Mouse (Mus musculus): ENCODE results near the gene Lpp. TPM values are rescaled to one million over a fixed set of nuclear protein-coding genes. Genes with fewer than 3 reads are reported as not detected.

The Lpp gene
- polyA plus RNA-seq, 1 experiment from 2014 or later: 23.0 TPM

DNA sequence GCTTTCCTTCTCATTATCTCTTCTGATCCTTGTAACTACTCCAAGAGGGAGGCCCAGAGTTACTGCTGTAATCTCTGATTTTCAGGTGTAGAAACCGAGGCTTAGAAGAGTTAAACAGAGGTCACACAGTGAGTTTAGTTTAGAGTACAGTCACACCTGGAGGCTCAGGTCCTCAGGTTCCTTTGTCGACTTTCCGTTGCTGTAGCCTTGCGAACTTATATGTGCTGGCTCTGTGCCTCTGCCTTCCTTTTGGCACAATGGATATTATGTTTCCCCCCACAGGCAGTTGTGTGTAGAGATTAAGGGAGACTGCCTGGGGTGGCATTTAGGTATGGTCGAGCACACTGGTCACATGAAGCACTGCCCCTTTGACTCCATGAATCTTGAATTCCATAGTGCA lies 50.2 kb downstream of the Lpp start:
- no peaks in the 10 kb centered on the region for H3K36me3 ChIP-seq
- H3K4me1 ChIP-seq: peaks cover 41% of the 10 kb centered on the region
- DNase-seq (ENCODE audit: low spot score): no peak
- no peak overlapping the region for H3K4me3 ChIP-seq
- no peaks in the 10 kb centered on the region for H3K27me3 ChIP-seq (ENCODE audit: low read depth, poor library complexity, severe bottlenecking)
- no peaks in the 10 kb centered on the region for H3K9me3 ChIP-seq (replicated peaks)
- 50% methylated on average over 5 of the region's 5 CpGs for whole genome bisulfite sequencing
- 0 out of 2 replicates have a peak overlapping the region, but pooled peaks have one; percentile 13 for H3K27ac ChIP-seq (replicated peaks)

DNA sequence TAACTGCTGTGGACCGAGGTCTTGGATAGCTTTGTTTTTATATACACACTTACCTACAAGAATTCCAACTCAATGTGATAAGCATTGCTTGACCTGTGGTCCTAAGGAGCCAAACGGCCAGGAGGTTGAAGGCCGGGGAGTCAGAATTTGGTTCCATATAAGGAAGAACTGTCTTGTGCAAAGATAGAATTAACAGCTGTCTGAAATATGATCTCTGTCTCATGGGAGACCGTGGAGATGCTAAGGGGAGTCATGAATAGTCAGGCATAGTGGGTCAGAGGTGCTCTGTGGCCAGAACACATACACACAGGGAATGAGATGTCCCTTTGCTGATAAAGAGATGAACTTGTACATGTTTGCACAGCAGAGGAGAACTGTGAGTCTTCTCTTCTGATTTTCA lies 51.5 kb downstream of the Lpp start:
- no peak for DNase-seq (ENCODE audit: low spot score)
- Histone ChIP-seq H3K27ac (replicated peaks) (no peak overlapping the region), H3K4me3 (no peak overlapping the region), H3K4me1 (peaks cover 42% of the 10 kb centered on the region), H3K27me3 (ENCODE audit: low read depth, poor library complexity, severe bottlenecking) (no peaks in the 10 kb centered on the region), H3K9me3 (replicated peaks) (no peaks in the 10 kb centered on the region), H3K36me3 (no peaks in the 10 kb centered on the region)
- 85% methylated on average over 4 of the region's 4 CpGs for WGBS

DNA sequence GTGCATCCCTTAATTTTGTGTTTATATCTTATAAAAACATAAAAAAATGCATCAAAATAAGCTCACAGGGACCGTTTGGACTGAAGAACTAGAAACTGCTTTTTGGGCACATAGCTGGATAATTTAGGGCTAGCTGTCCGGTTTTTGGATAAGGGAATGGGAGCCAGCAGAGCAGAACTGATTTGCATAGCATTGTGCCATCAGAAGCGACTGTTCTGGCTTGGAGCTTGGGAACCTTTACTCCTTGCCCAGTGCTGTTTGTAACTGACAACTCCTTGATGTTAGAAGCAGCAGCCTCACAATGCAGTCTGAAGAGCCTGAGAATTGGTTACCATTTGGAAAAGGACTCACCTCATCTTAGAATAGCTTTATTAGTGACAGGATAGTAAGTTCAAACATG lies 52.2 kb downstream of the Lpp start:
- no peak for DNase-seq (ENCODE audit: low spot score)
- Histone ChIP-seq H3K27ac (replicated peaks) (no peak overlapping the region), H3K4me1 (peaks cover 47% of the 10 kb centered on the region), H3K27me3 (ENCODE audit: low read depth, poor library complexity, severe bottlenecking) (no peaks in the 10 kb centered on the region), H3K36me3 (no peaks in the 10 kb centered on the region), H3K9me3 (replicated peaks) (no peaks in the 10 kb centered on the region), H3K4me3 (no peak overlapping the region)
- WGBS: 65% methylated on average over 3 of the region's 3 CpGs

DNA sequence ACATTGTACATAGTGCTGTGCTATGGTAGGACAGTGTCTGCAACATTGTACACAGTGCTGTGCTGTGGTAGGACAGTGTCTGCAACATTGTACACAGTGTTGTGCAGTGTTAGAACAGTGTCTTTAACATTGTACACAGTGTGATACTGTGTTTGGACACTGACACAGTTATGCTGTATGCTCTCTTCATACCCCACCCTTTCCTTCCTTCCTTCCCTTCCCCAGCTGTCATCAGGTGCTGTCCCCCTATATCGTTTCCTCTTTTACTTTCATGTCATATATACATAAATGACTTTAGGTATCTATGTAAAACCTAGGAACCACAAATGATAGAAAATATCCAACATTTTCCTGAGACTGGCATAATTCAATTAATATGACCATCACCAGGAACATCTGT lies 53.1 kb downstream of the Lpp start:
- Histone ChIP-seq H3K4me1 (peaks cover 42% of the 10 kb centered on the region), H3K36me3 (no peaks in the 10 kb centered on the region)
- 86% methylated on average over 1 of the region's 1 CpGs for WGBS

DNA sequence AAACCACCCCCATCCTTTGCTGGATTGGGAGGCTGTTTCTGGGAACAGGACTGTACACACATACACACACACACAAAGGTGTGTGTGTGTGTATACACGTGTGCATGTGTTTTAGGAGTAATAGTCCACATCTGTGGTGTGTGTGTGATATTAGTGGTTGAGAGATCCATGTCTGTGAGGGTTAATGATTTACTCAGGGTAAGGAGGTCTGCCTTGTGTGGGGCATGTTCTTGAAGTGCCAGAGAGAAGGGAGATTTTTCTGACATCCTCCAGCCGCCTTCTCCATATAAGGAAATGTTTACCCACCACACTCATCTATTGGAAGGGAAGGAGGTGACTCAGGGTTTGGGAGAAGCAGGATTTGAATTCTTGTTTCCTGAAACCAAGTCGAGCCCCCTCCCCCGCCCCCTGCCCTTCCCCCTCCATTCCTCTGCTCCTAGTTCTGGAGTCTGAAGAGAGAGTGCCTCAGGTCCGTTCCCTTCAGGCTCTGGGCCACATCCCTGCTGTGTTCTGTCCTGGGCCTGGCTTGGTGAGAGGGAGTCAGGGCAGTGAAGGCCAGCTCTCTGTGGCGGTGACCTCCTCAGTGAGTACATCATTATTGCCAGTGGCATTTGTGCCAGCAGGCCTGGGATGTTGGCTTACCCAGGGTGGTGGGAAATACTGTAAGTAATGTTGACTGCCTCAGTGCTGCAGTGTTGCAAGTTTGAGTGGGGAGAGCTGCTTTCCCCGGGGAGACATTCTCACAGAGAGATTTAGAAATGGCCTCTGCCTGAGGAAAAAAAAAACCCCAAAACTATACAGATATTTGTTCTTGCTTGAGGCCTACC lies 54.6 kb downstream of the Lpp start:
- Histone ChIP-seq H3K27ac (replicated peaks) (no peak overlapping the region), H3K9me3 (replicated peaks) (no peaks in the 10 kb centered on the region), H3K27me3 (ENCODE audit: low read depth, poor library complexity, severe bottlenecking) (no peaks in the 10 kb centered on the region), H3K36me3 (no peaks in the 10 kb centered on the region), H3K4me3 (no peak overlapping the region), H3K4me1 (peaks cover 32% of the 10 kb centered on the region)
- WGBS: 50% methylated on average over 7 of the region's 7 CpGs
- no peak for DNase-seq (ENCODE audit: low spot score)

More for the DNA sequence above, 53.1 kb downstream of the Lpp start:
- no peak for DNase-seq (ENCODE audit: low spot score)
- Histone ChIP-seq H3K9me3 (replicated peaks) (no peaks in the 10 kb centered on the region), H3K27ac (replicated peaks) (no peak overlapping the region), H3K27me3 (ENCODE audit: low read depth, poor library complexity, severe bottlenecking) (no peaks in the 10 kb centered on the region), H3K4me3 (no peak overlapping the region)

DNA sequence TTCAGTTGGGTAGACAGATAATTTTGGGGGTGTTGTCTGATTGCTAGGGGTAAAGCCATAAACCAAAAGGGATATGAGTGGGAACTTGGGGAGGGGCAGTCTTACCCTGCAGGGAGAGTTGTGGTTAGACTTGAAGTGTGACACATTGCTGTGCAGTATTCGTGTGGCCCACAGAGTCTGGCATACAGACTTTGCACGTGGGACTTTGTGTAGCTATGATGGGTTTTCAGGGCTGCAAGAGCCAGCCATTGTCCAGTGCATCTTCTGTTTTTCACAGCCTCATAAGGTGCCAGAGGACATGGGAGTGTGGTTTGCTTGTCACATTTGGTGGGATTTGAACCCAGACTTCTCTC lies 55.2 kb downstream of the Lpp start:
- H3K4me1 ChIP-seq: peaks cover 26% of the 10 kb centered on the region
- 68% methylated on average over 2 of the region's 2 CpGs for WGBS
- H3K36me3 ChIP-seq: no peaks in the 10 kb centered on the region
- no peak overlapping the region for H3K4me3 ChIP-seq
- no peaks in the 10 kb centered on the region for H3K27me3 ChIP-seq (ENCODE audit: low read depth, poor library complexity, severe bottlenecking)
- no peaks in the 10 kb centered on the region for H3K9me3 ChIP-seq (replicated peaks)
- no peak for DNase-seq (ENCODE audit: low spot score)
- no peak overlapping the region for H3K27ac ChIP-seq (replicated peaks)

DNA sequence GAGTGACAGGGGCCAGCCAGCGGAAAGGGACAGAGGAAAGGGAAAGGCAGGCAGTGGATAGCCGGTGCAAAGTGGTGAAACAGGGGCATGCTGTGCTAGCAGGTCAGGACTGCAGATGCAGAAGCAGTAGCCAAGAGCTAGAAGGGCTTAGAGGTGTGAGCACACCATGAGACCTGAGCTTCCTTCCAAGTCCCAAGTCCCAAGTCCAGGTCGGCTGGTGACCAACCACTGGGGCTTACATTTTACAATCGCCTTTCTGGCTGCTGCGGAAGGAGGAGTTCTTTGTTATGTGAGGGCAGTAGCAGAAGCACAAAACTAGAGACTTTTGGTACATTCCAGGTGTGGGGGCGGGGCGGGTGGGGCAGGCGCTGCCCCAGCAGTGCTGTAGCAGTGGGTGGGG lies 56.5 kb downstream of the Lpp start:
- DNase-seq (ENCODE audit: low spot score): peak; percentile 21

DNA sequence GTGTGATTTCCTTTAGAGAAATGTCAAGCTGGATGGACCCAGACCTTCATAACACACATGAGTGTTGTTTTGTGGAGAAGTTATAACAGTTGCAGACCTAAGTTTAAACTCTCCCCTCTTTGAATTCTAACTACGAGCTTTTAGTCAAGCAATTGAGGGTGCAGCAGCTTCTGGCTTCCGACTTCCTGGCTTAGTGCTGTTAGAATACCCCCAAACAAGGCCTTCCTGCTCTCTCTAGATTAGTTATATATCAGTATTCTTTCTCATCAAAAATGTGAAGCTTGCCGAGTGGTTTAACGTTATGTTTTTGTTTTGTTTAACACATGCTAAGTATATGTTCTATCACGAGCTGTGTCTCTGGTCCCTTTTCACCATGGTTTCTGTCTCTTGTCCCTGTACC lies 56.9 kb downstream of the Lpp start:
- Histone ChIP-seq H3K4me3 (no peak overlapping the region), H3K9me3 (replicated peaks) (no peaks in the 10 kb centered on the region), H3K36me3 (no peaks in the 10 kb centered on the region), H3K4me1 (peaks cover 29% of the 10 kb centered on the region), H3K27me3 (ENCODE audit: low read depth, poor library complexity, severe bottlenecking) (no peaks in the 10 kb centered on the region), H3K27ac (replicated peaks) (peak overlapping the region; percentile 67; the same call in 1 of the 2 replicates)
- 53% methylated on average over 5 of the region's 5 CpGs for WGBS
- DNase-seq (ENCODE audit: low spot score): no peak

More for the DNA sequence above, 56.5 kb downstream of the Lpp start:
- no peaks in the 10 kb centered on the region for H3K36me3 ChIP-seq
- WGBS: 14% methylated on average over 8 of the region's 8 CpGs
- H3K4me3 ChIP-seq: no peak overlapping the region
- peak overlapping the region; percentile 67; the same call in 1 of the 2 replicates for H3K27ac ChIP-seq (replicated peaks)
- H3K27me3 ChIP-seq (ENCODE audit: low read depth, poor library complexity, severe bottlenecking): no peaks in the 10 kb centered on the region
- H3K4me1 ChIP-seq: peaks cover 26% of the 10 kb centered on the region
- no peaks in the 10 kb centered on the region for H3K9me3 ChIP-seq (replicated peaks)

DNA sequence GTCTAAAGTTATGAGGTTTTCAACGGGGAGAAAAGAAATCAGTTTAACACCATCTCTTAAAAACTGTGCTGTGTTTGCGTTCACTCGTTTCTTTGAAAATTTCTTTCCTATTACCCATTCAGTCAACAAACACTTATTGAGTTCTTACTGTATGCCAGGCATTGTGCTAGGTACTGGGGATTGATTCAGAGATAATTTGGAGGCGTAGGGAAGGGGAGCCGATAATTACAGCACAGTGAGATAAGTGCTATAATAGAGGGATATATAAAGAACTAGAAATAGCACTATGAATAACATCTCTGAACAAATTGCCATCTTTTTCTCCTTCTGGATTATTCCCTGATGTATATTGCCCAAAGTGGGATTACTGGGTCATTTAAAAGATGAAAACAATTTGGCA lies 57.8 kb downstream of the Lpp start:
- 90% methylated on average over 5 of the region's 5 CpGs for WGBS
- DNase-seq (ENCODE audit: low spot score): no peak

DNA sequence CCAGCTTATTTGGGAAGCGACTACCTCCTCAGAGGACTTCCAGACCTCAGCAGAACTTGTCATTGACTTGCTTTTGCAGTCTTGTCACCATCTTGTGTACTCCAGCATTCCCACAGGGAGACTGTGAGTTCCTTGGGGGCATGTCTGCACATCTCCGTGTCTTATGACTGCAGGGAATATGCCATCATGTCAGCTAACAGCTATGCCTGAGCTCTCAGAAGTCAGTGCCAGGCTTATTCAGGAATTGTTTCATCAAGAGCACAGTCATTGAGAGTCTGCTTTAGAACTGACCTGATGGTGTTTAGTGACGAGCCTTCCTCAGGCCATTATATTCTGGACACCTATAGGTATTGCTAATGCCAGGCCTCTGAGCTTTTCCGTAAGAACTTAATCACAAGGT lies 60.2 kb downstream of the Lpp start:
- DNase-seq (ENCODE audit: low spot score): no peak
- H3K36me3 ChIP-seq: peaks cover 6% of the 10 kb centered on the region
- H3K27ac ChIP-seq (replicated peaks): no peak overlapping the region
- H3K9me3 ChIP-seq (replicated peaks): no peaks in the 10 kb centered on the region
- H3K27me3 ChIP-seq (ENCODE audit: low read depth, poor library complexity, severe bottlenecking): no peaks in the 10 kb centered on the region
- H3K4me1 ChIP-seq: peaks cover 22% of the 10 kb centered on the region
- H3K4me3 ChIP-seq: no peak overlapping the region
- WGBS: 89% methylated on average over 4 of the region's 4 CpGs

More for the DNA sequence above, 57.8 kb downstream of the Lpp start:
- Histone ChIP-seq H3K27me3 (ENCODE audit: low read depth, poor library complexity, severe bottlenecking) (no peaks in the 10 kb centered on the region), H3K9me3 (replicated peaks) (no peaks in the 10 kb centered on the region), H3K4me3 (no peak overlapping the region), H3K4me1 (peaks cover 29% of the 10 kb centered on the region), H3K36me3 (no peaks in the 10 kb centered on the region), H3K27ac (replicated peaks) (no peak overlapping the region)

DNA sequence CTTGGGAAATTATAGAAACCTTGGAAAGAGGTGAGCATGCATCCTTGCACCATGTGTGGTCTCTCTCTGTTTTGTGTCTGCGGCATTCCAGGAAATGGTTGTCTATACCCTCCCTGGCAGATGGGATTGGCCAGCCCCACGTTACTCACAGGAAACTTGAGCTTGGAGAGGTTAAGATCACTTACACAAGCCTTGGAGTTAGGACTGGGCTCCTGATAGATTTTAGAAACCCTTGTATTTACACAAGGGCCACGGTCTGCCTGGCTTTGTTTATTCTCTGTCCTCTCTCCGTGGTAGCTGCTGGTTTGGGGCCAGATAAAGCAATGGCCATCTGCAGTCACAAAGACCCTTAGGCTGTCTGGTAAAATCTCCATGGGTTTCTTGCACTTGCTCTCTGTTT lies 61.2 kb downstream of the Lpp start:
- Histone ChIP-seq H3K36me3 (peaks cover 6% of the 10 kb centered on the region), H3K4me1 (peaks cover 18% of the 10 kb centered on the region), H3K4me3 (no peak overlapping the region), H3K27me3 (ENCODE audit: low read depth, poor library complexity, severe bottlenecking) (no peaks in the 10 kb centered on the region), H3K9me3 (replicated peaks) (no peaks in the 10 kb centered on the region), H3K27ac (replicated peaks) (no peak overlapping the region)
- no peak for DNase-seq (ENCODE audit: low spot score)
- WGBS: 38% methylated on average over 4 of the region's 4 CpGs

DNA sequence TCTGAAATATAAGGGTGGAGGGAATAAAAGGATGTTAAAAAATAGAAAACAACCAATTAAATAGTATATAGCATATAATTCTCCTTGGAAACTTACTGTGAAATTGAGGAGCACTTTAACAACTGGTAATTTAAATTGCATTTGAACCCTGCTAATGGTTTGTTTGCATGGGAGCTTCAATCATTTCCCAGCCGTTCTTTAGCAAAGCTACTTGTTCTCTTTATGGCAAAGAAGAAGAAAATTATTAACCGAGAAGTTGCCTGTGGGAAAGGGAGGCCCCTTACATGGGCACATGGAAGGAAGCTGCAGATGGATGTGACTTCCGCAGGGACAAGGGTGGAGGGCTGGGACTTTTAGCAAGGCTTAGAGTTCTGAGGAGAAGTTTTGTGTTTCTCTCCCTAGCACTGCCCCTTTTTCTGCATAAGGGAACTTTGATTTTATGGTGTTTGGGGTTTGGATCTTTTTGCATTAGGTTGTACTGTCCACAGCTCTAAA lies 62.1 kb downstream of the Lpp start:
- peaks cover 6% of the 10 kb centered on the region for H3K36me3 ChIP-seq
- DNase-seq (ENCODE audit: low spot score): no peak
- H3K4me3 ChIP-seq: no peak overlapping the region
- H3K27me3 ChIP-seq (ENCODE audit: low read depth, poor library complexity, severe bottlenecking): no peaks in the 10 kb centered on the region
- H3K27ac ChIP-seq (replicated peaks): no peak overlapping the region
- 85% methylated on average over 3 of the region's 3 CpGs for WGBS
- peaks cover 9% of the 10 kb centered on the region for H3K4me1 ChIP-seq
- H3K9me3 ChIP-seq (replicated peaks): no peaks in the 10 kb centered on the region

DNA sequence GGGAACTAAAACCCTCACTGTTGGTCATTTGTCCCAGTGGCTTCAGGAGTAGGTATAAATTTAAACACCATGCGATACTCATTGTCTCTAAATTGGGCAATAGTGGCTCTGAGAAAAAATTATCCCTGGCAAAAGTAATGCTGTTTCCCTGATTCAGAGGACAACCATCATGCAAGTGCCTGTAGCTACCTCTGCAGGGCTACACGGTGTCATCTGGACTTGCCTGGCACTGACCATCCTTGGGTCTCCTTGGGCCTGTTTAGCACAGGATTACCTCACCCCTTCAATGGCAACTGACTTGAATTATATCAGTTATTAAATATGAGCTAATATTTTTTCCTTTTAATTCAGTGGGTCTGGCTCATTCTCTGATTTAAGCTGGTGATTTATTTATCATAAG lies 70.5 kb downstream of the Lpp start:
- Histone ChIP-seq H3K4me3 (no peak overlapping the region), H3K9me3 (replicated peaks) (no peaks in the 10 kb centered on the region), H3K36me3 (no peaks in the 10 kb centered on the region), H3K27me3 (ENCODE audit: low read depth, poor library complexity, severe bottlenecking) (no peaks in the 10 kb centered on the region), H3K27ac (replicated peaks) (no peak overlapping the region), H3K4me1 (peaks cover 8% of the 10 kb centered on the region; the same call in 1 of the 2 replicates)
- WGBS: 94% methylated on average over 2 of the region's 2 CpGs
- no peak for DNase-seq (ENCODE audit: low spot score)
